In the genomic region with DNA sequence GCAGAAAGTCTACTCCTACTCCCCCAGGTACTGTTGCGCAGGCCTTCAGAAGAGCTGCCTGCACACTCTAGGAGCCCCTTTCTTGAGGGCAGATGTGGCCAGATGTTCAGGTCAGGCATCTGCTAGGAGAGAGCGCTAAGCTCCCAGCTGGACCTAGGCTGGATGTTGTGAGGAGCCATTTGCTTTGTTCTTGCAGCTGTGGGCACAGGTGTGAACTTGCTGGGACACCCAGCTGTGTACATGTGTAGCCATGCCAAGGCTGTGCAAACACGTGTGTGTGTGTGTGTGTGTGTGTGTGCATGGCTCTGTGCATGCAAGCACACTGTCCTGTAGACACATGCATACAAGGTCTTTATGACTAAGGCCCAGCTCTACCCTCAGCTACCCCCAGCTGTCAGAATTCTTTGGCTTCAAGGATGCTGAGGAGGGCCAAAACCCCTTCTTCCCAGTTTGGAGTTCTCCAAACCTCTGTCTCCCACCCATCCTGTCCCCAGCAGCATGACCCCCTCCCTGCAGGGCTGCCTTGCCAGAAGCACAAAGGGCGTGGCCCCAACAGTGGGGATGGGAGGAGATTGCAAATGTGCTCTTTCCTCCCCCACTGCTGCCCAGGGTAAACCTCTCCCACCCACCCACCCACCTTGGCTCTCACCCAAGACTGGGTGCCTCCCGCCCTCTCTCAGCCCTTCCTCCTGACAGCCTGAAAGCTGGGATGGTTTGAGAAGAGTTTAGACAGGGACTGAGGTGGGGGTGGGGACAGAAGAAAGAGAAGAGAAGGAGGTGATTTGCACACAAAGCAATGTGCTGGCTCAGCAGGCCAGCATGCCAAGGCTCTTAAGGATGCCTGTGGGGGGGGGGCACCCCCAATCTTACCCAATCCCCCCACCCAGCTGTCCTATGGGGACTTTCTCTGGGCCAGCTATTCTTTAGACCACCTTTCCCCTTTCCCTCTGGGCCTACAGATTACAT, we compare ENCODE assay signal across 12 mouse cellular contexts. TPM values are rescaled to one million over a fixed set of nuclear protein-coding genes. Genes with fewer than 3 reads are reported as not detected.
A peak's percentile ranks its signal among the peaks of the same experiment; 100 is the strongest.
DNase-seq lines count a peak whose midpoint lies in the region; ATAC-seq and TF ChIP-seq lines count a peak whose summit lies in the region.
"Had no signal": no experiment of that assay in that cellular context is flagged by ENCODE, and none has a peak within 500 bp of the region (broad histone marks: within the 10 kb centered on the region; RNA-seq: fewer than 3 reads in every experiment).

No protein-coding gene starts in this region.

- 40% methylated on average over 5 of the region's 5 CpGs for WGBS in hindbrain, embryonic 10.5 days
- WGBS in hindbrain, postnatal 0 days: 48% methylated on average over 5 of the region's 5 CpGs
- 41% methylated on average over 5 of the region's 5 CpGs for WGBS in forebrain, embryonic 15.5 days
- WGBS in limb, embryonic 12.5 days: 29% methylated on average over 5 of the region's 5 CpGs

- peak overlapping the region; percentile 64 for H3K27ac ChIP-seq in hindbrain, embryonic 10.5 days
- no peak overlapping the region for H3K27ac ChIP-seq in hindbrain, postnatal 0 days
- peak overlapping the region; percentile 52 for H3K27ac ChIP-seq in ES-Bruce4 (ENCODE audit: insufficient read depth, low read length)
- H3K27ac ChIP-seq in forebrain, embryonic 15.5 days (replicated peaks): peak overlapping the region; percentile 16; the same call in 1 of the 2 replicates
- peak overlapping the region; percentile 70; the same call in 1 of the 2 replicates for H3K27ac ChIP-seq in limb, embryonic 12.5 days

- ATAC-seq in hindbrain, postnatal 0 days: no peak
- peak; percentile 18; the same call in 1 of the 2 replicates for ATAC-seq in forebrain, embryonic 15.5 days (replicated peaks)
- ATAC-seq in limb, embryonic 12.5 days (ENCODE audit: insufficient number of reproducible peaks, insufficient read depth, low FRiP score, low TSS enrichment, low read depth): no peak
- ATAC-seq: Patski had no signal

- no peak overlapping the region for H3K4me3 ChIP-seq in hindbrain, embryonic 10.5 days
- H3K4me3 ChIP-seq in hindbrain, postnatal 0 days (ENCODE audit: low read length): no peak overlapping the region
- no peak overlapping the region for H3K4me3 ChIP-seq in ES-Bruce4 (ENCODE audit: low read depth, low read length)
- no peak overlapping the region for H3K4me3 ChIP-seq in forebrain, embryonic 15.5 days
- no peak overlapping the region for H3K4me3 ChIP-seq in limb, embryonic 12.5 days (replicated peaks)

- no peaks in the 10 kb centered on the region for H3K36me3 ChIP-seq in hindbrain, embryonic 10.5 days
- H3K36me3 ChIP-seq in hindbrain, postnatal 0 days (ENCODE audit: insufficient read depth, low read length): no peaks in the 10 kb centered on the region
- no peaks in the 10 kb centered on the region for H3K36me3 ChIP-seq in ES-Bruce4 (ENCODE audit: control insufficient read depth, insufficient read depth, low read length, poor library complexity, severe bottlenecking)
- H3K36me3 ChIP-seq in forebrain, embryonic 15.5 days: no peaks in the 10 kb centered on the region
- H3K36me3 ChIP-seq in limb, embryonic 12.5 days: no peaks in the 10 kb centered on the region

- no peak for TF ChIP-seq POLR2A in ES-Bruce4 (IDR thresholded peaks at IDR 0.05; ENCODE audit: insufficient read depth, low read length)

- H3K4me1 ChIP-seq in hindbrain, embryonic 10.5 days (replicated peaks): peaks cover 72% of the 10 kb centered on the region
- H3K4me1 ChIP-seq in hindbrain, postnatal 0 days (ENCODE audit: insufficient read depth, low read length): no peaks in the 10 kb centered on the region; the same call in 1 of the 2 replicates
- peaks cover 28% of the 10 kb centered on the region for H3K4me1 ChIP-seq in ES-Bruce4 (ENCODE audit: control insufficient read depth, insufficient read depth, low read length)
- H3K4me1 ChIP-seq in forebrain, embryonic 15.5 days: peaks cover 16% of the 10 kb centered on the region; the same call in 1 of the 2 replicates
- H3K4me1 ChIP-seq in limb, embryonic 12.5 days (replicated peaks): peaks cover 59% of the 10 kb centered on the region

- DNase-seq in hindbrain, embryonic 10.5 days (ENCODE audit: low spot score): no peak
- DNase-seq in hindbrain, postnatal 0 days (ENCODE audit: low spot score): no peak
- no peak for DNase-seq in cerebellum, postnatal 36 days
- DNase-seq in layer of hippocampus, adult 18-20 months (ENCODE audit: low spot score in 2 of 2): no peak
- no peak for DNase-seq in adrenal gland, adult 18-20 months (ENCODE audit: low spot score in 2 of 2)
- DNase-seq: cerebellum, adult 9-10 months; thymus, adult 18-20 months had no signal

- H3K9ac ChIP-seq in hindbrain, postnatal 0 days (replicated peaks; ENCODE audit: low read length): no peak overlapping the region
- H3K9ac ChIP-seq in ES-Bruce4 (ENCODE audit: low read depth, poor library complexity, severe bottlenecking): no peak overlapping the region
- H3K9ac ChIP-seq in forebrain, embryonic 15.5 days (replicated peaks): no peak overlapping the region
- H3K9ac ChIP-seq in limb, embryonic 12.5 days (replicated peaks): no peak overlapping the region

- TF ChIP-seq CTCF in hindbrain, postnatal 0 days (IDR thresholded peaks at IDR 0.05; ENCODE audit: low read depth): no peak
- TF ChIP-seq CTCF in ES-Bruce4 (IDR thresholded peaks at IDR 0.05; ENCODE audit: low read depth, low read length): no peak

- no peaks in the 10 kb centered on the region for H3K9me3 ChIP-seq in hindbrain, embryonic 10.5 days
- H3K9me3 ChIP-seq in hindbrain, postnatal 0 days (ENCODE audit: low read length): no peaks in the 10 kb centered on the region
- no peaks in the 10 kb centered on the region for H3K9me3 ChIP-seq in ES-Bruce4 (replicated peaks; ENCODE audit: control insufficient read depth, insufficient read depth, low read length, poor library complexity, severe bottlenecking)
- no peaks in the 10 kb centered on the region for H3K9me3 ChIP-seq in forebrain, embryonic 15.5 days
- H3K9me3 ChIP-seq in limb, embryonic 12.5 days: no peaks in the 10 kb centered on the region

- no peak for TF ChIP-seq EP300 in ES-Bruce4 (IDR thresholded peaks at IDR 0.05; ENCODE audit: insufficient read depth, low read depth, low read length)

- H3K4me2 ChIP-seq in hindbrain, postnatal 0 days (ENCODE audit: low read depth, low read length): no peak overlapping the region
- H3K4me2 ChIP-seq in forebrain, embryonic 15.5 days (replicated peaks): no peak overlapping the region
- no peak overlapping the region for H3K4me2 ChIP-seq in limb, embryonic 12.5 days

- H3K27me3 ChIP-seq in hindbrain, embryonic 10.5 days (ENCODE audit: insufficient read depth, poor library complexity, severe bottlenecking): peaks cover 24% of the 10 kb centered on the region
- no peaks in the 10 kb centered on the region for H3K27me3 ChIP-seq in hindbrain, postnatal 0 days (ENCODE audit: insufficient read depth, low read length)
- H3K27me3 ChIP-seq in ES-Bruce4 (ENCODE audit: control insufficient read depth, insufficient read depth, low read length, poor library complexity, severe bottlenecking): no peaks in the 10 kb centered on the region
- H3K27me3 ChIP-seq in forebrain, embryonic 15.5 days: no peaks in the 10 kb centered on the region
- no peaks in the 10 kb centered on the region for H3K27me3 ChIP-seq in limb, embryonic 12.5 days
- H3K27me3 ChIP-seq: Patski had no signal

RNA-seq across cellular contexts. Expression of a gene that starts 7.2 kb away (rescaled TPM):
- 26.9 and 39.1 TPM in 2 replicates for polyA plus RNA-seq in hindbrain, embryonic 10.5 days (2016; fragmentation: Nextera tagmentation; extraction: Ambion mirVana)
- 15.4 and 16.4 TPM in 2 replicates for total RNA-seq in hindbrain, postnatal 0 days (2014; rRNA removed)
- 10.7 and 12.5 TPM in 2 replicates for polyA plus RNA-seq in hindbrain, postnatal 0 days (2015; fragmentation: Nextera tagmentation; extraction: Ambion mirVana)
- 3.1 and 3.7 TPM in 2 replicates for polyA plus RNA-seq in ES-Bruce4 (2011; ENCODE audit: insufficient read depth, insufficient read length, low read depth, missing spikeins)
- polyA plus RNA-seq in forebrain, embryonic 15.5 days (2015; fragmentation: Nextera tagmentation; extraction: Ambion mirVana): 10.3 and 11.1 TPM in 2 replicates
- 30.6 and 38.1 TPM in 2 replicates for polyA plus RNA-seq in limb, embryonic 12.5 days (2016; fragmentation: Nextera tagmentation; extraction: Ambion mirVana)
- 1 to 10 TPM; 1.7 to 1.8 TPM for total RNA-seq in layer of hippocampus, adult 18-20 months (2021)
- 10 to 100 TPM in 1 of 2 experiments, 1 to 10 TPM in 1; 7.3 to 16.2 TPM for total RNA-seq in adrenal gland, adult 18-20 months (2021)

RNA-seq across cellular contexts. Expression of a gene that starts 10.4 kb away (rescaled TPM):
- 2.3 and 3.0 TPM in 2 replicates for polyA plus RNA-seq in hindbrain, embryonic 10.5 days (2016; fragmentation: Nextera tagmentation; extraction: Ambion mirVana)
- 0.93 and 2.0 TPM in 2 replicates for total RNA-seq in hindbrain, postnatal 0 days (2014; rRNA removed)
- 0.72 and 0.86 TPM in 2 replicates for polyA plus RNA-seq in hindbrain, postnatal 0 days (2015; fragmentation: Nextera tagmentation; extraction: Ambion mirVana)
- polyA plus RNA-seq in ES-Bruce4 (2011; ENCODE audit: insufficient read depth, insufficient read length, low read depth, missing spikeins): 19.2 and 22.7 TPM in 2 replicates
- polyA plus RNA-seq in forebrain, embryonic 15.5 days (2015; fragmentation: Nextera tagmentation; extraction: Ambion mirVana): 0.97 and 2.0 TPM in 2 replicates
- polyA plus RNA-seq in limb, embryonic 12.5 days (2016; fragmentation: Nextera tagmentation; extraction: Ambion mirVana): 2.4 and 2.5 TPM in 2 replicates
- total RNA-seq in layer of hippocampus, adult 18-20 months (2021): 100 to 1,000 TPM; 106 to 107 TPM
- 1 to 10 TPM; 3.4 to 4.2 TPM for total RNA-seq in adrenal gland, adult 18-20 months (2021)

RNA-seq across cellular contexts. Expression of a gene that starts 19.5 kb away (rescaled TPM):
- polyA plus RNA-seq in hindbrain, embryonic 10.5 days (2016; fragmentation: Nextera tagmentation; extraction: Ambion mirVana): 86.8 and 91.8 TPM in 2 replicates
- total RNA-seq in hindbrain, postnatal 0 days (2014; rRNA removed): 5.0 and 5.5 TPM in 2 replicates
- 22.5 and 22.6 TPM in 2 replicates for polyA plus RNA-seq in hindbrain, postnatal 0 days (2015; fragmentation: Nextera tagmentation; extraction: Ambion mirVana)
- 22.3 and 24.0 TPM in 2 replicates for polyA plus RNA-seq in ES-Bruce4 (2011; ENCODE audit: insufficient read depth, insufficient read length, low read depth, missing spikeins)
- polyA plus RNA-seq in forebrain, embryonic 15.5 days (2015; fragmentation: Nextera tagmentation; extraction: Ambion mirVana): 52.8 and 55.5 TPM in 2 replicates
- 48.3 and 49.5 TPM in 2 replicates for polyA plus RNA-seq in limb, embryonic 12.5 days (2016; fragmentation: Nextera tagmentation; extraction: Ambion mirVana)
- total RNA-seq in layer of hippocampus, adult 18-20 months (2021): 10 to 100 TPM; 22.4 to 23.2 TPM
- total RNA-seq in adrenal gland, adult 18-20 months (2021): 10 to 100 TPM; 28.4 to 29.3 TPM
- total RNA-seq: midbrain, postnatal 0 days had no signal

RNA-seq across cellular contexts. Expression of a gene that starts 22.0 kb away (rescaled TPM):
- polyA plus RNA-seq in hindbrain, embryonic 10.5 days (2016; fragmentation: Nextera tagmentation; extraction: Ambion mirVana): 2.4 and 3.2 TPM in 2 replicates
- total RNA-seq in hindbrain, postnatal 0 days (2014; rRNA removed): 4.5 and 8.5 TPM in 2 replicates
- polyA plus RNA-seq in hindbrain, postnatal 0 days (2015; fragmentation: Nextera tagmentation; extraction: Ambion mirVana): 2.4 and 3.0 TPM in 2 replicates
- polyA plus RNA-seq in ES-Bruce4 (2011; ENCODE audit: insufficient read depth, insufficient read length, low read depth, missing spikeins): not detected in 2 replicates
- polyA plus RNA-seq in forebrain, embryonic 15.5 days (2015; fragmentation: Nextera tagmentation; extraction: Ambion mirVana): 3.3 and 4.0 TPM in 2 replicates
- 2.4 and 4.1 TPM in 2 replicates for polyA plus RNA-seq in limb, embryonic 12.5 days (2016; fragmentation: Nextera tagmentation; extraction: Ambion mirVana)
- 1 to 10 TPM; 6.2 to 6.7 TPM for total RNA-seq in layer of hippocampus, adult 18-20 months (2021)
- total RNA-seq in adrenal gland, adult 18-20 months (2021): 1 to 10 TPM in 1 of 2 experiments, under 1 TPM in 1; 0.73 to 1.5 TPM

RNA-seq across cellular contexts. Expression of a gene that starts 22.0 kb away (rescaled TPM):
- 38.8 and 41.6 TPM in 2 replicates for polyA plus RNA-seq in hindbrain, embryonic 10.5 days (2016; fragmentation: Nextera tagmentation; extraction: Ambion mirVana)
- 166 and 178 TPM in 2 replicates for total RNA-seq in hindbrain, postnatal 0 days (2014; rRNA removed)
- polyA plus RNA-seq in hindbrain, postnatal 0 days (2015; fragmentation: Nextera tagmentation; extraction: Ambion mirVana): 166 and 174 TPM in 2 replicates
- 8.9 and 10.9 TPM in 2 replicates for polyA plus RNA-seq in ES-Bruce4 (2011; ENCODE audit: insufficient read depth, insufficient read length, low read depth, missing spikeins)
- 51.3 and 54.4 TPM in 2 replicates for polyA plus RNA-seq in forebrain, embryonic 15.5 days (2015; fragmentation: Nextera tagmentation; extraction: Ambion mirVana)
- 42.3 and 44.8 TPM in 2 replicates for polyA plus RNA-seq in limb, embryonic 12.5 days (2016; fragmentation: Nextera tagmentation; extraction: Ambion mirVana)
- 100 to 1,000 TPM; 114 to 120 TPM for total RNA-seq in layer of hippocampus, adult 18-20 months (2021)
- total RNA-seq in adrenal gland, adult 18-20 months (2021): 10 to 100 TPM; 25.9 to 31.8 TPM
